8 mouse cellular contexts compared by ENCODE assay signal in genomic region chrX:134718524-134718923, GRCm38 (mm10). TPM values are rescaled to one million over a fixed set of nuclear protein-coding genes. Genes with fewer than 3 reads are reported as not detected.
DNase-seq lines count a peak whose midpoint lies in the region; ATAC-seq and TF ChIP-seq lines count a peak whose summit lies in the region.

No protein-coding gene starts in this region.

- DNase-seq in adrenal gland, adult 2 months = peak; percentile 64
- peak; percentile 66 for DNase-seq in gastrocnemius, postnatal 14 days
- peak; percentile 14 for DNase-seq in induced T-regulatory cell, adult 2 months (ENCODE audit: low read depth)
- peak; percentile 47 to 68 for DNase-seq in left cerebral cortex, adult 2 months (ENCODE audit: extremely low spot score in 1 of 2, low spot score in 2 of 2)
- DNase-seq in lung, postnatal 36 days = peak; percentile 57
- DNase-seq in right cerebral cortex, adult 18-20 months = peak; percentile 61
- DNase-seq in c-Kit-positive CD71-positive TER-119-positive erythroid progenitor cells, embryonic 14.5 days (ENCODE audit: low spot score) = no peak

- peak; percentile 74 for ATAC-seq in common myeloid progenitor, adult 5-6 weeks (replicated peaks; ENCODE audit: low read depth, poor library complexity, severe bottlenecking)

- intact Hi-C loops in gastrocnemius, postnatal 14 days (cut with DNase I; ENCODE audit: low total_unique reads) = no loop called here
- intact Hi-C loops in left cerebral cortex, adult 2 months (cut with DNase I) = loop anchor here (2.0 kb wide), 1 partner anchor 110 kb away; no protein-coding TSS in a partner anchor

- peak overlapping the region; percentile 84; the same call in 1 of the 2 replicates for H3K27ac ChIP-seq in left cerebral cortex, adult 2 months

- H3K4me3 ChIP-seq in left cerebral cortex, adult 2 months = peak overlapping the region; percentile 65

- TF ChIP-seq CTCF in left cerebral cortex, adult 2 months (IDR thresholded peaks at IDR 0.05) = no peak

RNA-seq across cellular contexts. Expression of gene Armcx1, which starts 0.8 kb away (rescaled TPM):
- total RNA-seq in adrenal gland, adult 2 months (2021) = 10 to 100 TPM; 18.5 to 21.7 TPM
- 0.94 and 1.9 TPM in 2 replicates for polyA plus RNA-seq in adrenal gland, adult 2 months (2012; rRNA removed)
- 14.2 and 28.1 TPM in 2 replicates for total RNA-seq in common myeloid progenitor, adult 5-6 weeks (2017)
- 1 to 10 TPM; 5.6 to 6.6 TPM for total RNA-seq in gastrocnemius, postnatal 14 days (2021)
- 10 to 100 TPM; 62.9 to 69.8 TPM for total RNA-seq in left cerebral cortex, adult 2 months (2021)

RNA-seq across cellular contexts. Expression of gene Armcx4, which starts 32.2 kb away (rescaled TPM):
- 10 to 100 TPM in 1 of 2 experiments, 1 to 10 TPM in 1; 9.1 to 14.9 TPM for total RNA-seq in adrenal gland, adult 2 months (2021)
- 0.51 and 0.56 TPM in 2 replicates for polyA plus RNA-seq in adrenal gland, adult 2 months (2012; rRNA removed)
- total RNA-seq in common myeloid progenitor, adult 5-6 weeks (2017) = 7.9 and 8.1 TPM in 2 replicates
- 10 to 100 TPM; 13.2 to 20.1 TPM for total RNA-seq in gastrocnemius, postnatal 14 days (2021)
- total RNA-seq in left cerebral cortex, adult 2 months (2021) = 10 to 100 TPM; 35.8 to 40.8 TPM

RNA-seq across cellular contexts. Expression of gene Armcx6, which starts 32.7 kb away (rescaled TPM):
- total RNA-seq in adrenal gland, adult 2 months (2021) = 10 to 100 TPM in 1 of 2 experiments, 1 to 10 TPM in 1; 5.9 to 14.7 TPM
- 1.2 and 2.0 TPM in 2 replicates for polyA plus RNA-seq in adrenal gland, adult 2 months (2012; rRNA removed)
- total RNA-seq in common myeloid progenitor, adult 5-6 weeks (2017) = 6.1 and 10.4 TPM in 2 replicates
- 1 to 10 TPM; 4.7 to 5.8 TPM for total RNA-seq in gastrocnemius, postnatal 14 days (2021)
- total RNA-seq in left cerebral cortex, adult 2 months (2021) = 1 to 10 TPM; 5.2 to 5.5 TPM

RNA-seq across cellular contexts. Expression of gene Armcx3, which starts 37.9 kb away (rescaled TPM):
- total RNA-seq in adrenal gland, adult 2 months (2021) = 10 to 100 TPM; 36.0 to 44.7 TPM
- 1.6 and 3.1 TPM in 2 replicates for polyA plus RNA-seq in adrenal gland, adult 2 months (2012; rRNA removed)
- 24.1 and 25.7 TPM in 2 replicates for total RNA-seq in common myeloid progenitor, adult 5-6 weeks (2017)
- total RNA-seq in gastrocnemius, postnatal 14 days (2021) = 10 to 100 TPM; 33.3 to 42.6 TPM
- 10 to 100 TPM; 73.0 to 79.6 TPM for total RNA-seq in left cerebral cortex, adult 2 months (2021)
